Mouse (Mus musculus): ENCODE measurements around the gene Ednra. TPM values are rescaled to one million over a fixed set of nuclear protein-coding genes. Genes with fewer than 3 reads are reported as not detected.

Gene Ednra
- total RNA-seq (2021), result 1 to 10 TPM; 5.1 to 6.5 TPM
- long read RNA-seq, experiment 1, partial matches to known transcripts, result 0 of 2 reads
- long read RNA-seq, experiment 1, other reads (novel, unspliced or antisense), result 1 of 2 reads
- long read RNA-seq, experiment 2, partial matches to known transcripts, result 0 of 6 reads
- long read RNA-seq, experiment 2, other reads (novel, unspliced or antisense), result 1 of 6 reads

DNA sequence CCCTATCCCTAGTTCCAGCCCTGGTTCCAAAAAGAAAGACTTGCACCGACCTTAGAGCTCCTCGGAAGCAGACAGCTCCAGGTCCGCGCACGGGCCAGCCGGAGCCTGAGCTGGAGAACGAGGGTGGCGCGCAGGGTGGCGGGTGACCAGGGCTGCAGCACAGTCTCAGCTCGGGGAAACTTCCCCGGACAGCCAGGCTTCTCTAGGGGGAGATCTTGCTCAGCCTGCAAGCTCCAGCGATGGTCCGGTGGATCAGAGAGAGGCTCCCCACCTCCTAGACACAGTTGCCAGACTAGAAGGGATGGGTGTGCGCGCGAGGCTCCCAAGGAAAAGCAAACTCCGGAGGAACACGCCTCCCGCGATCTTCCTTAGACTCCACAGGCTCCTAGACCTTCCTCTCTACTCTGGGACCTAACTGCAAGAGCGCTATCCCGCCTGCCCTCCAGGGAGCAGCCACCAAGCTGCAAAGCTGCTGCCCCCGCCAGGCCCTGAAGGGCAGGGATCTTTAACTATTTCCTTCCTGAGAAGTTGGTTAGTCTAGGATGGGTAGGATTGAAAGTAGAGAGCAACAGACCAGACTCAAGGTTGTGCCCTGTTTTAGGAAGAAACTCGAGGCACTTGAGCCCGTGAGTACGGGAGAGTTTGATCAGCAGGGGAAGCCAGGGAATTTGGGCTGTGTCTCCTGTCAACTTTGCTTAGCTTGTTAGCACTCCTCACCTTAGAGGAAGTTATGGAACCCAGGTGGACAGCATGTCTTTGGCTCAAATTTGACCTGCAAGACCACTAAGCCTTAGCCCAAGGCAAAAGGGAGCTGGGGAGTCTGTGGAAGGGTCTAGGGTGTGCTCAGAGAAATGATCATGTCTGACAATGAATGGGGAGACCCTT, at the start of gene Ednra:
TSS of gene Ednra (minus strand) at position 419 of the 885 bp plus-strand sequence.
- DNase-seq (ENCODE audit: low spot score in 2 of 2), result peak; percentile 20 to 24

DNA sequence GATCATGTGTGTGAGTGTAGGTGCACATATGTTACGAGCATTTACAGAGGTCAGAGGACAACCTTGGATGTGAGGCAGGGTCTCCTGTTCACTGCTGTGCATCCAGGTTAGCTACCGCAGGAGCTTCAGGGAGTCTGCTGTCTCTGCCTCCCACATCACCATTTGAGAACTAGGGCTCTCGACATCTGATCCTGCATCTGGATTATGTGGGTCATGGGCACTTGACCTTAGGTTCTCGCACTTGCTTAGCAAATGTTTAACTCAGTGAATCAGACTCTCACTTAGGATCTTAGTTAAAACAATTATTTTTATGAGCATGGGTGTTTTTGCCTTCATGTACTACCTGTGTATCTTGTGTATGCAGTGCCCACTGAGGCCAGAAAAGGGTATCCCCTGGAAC, 49.6 kb upstream of the Ednra start:
- DNase-seq (ENCODE audit: low spot score in 2 of 2), result no peak

DNA sequence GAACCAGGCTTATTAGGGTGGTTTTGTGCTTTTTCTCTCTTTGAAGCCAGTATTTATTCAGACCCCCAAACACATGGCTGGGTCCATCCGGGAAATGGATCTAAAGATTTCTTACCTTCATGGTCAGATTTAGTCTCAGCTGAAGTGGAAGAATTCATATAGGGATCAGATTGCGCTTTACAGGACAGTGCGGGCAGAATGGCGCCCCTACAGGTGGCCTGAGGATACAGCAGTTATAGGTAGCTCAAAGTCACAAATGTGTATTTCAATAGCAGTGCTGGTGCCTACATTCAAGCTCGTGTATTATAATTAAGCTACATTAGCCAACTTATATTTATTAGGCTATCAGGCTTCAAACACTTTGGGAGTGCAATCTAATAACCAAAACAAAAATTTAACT, 49.0 kb upstream of the Ednra start:
- no peak for DNase-seq (ENCODE audit: low spot score in 2 of 2)

DNA sequence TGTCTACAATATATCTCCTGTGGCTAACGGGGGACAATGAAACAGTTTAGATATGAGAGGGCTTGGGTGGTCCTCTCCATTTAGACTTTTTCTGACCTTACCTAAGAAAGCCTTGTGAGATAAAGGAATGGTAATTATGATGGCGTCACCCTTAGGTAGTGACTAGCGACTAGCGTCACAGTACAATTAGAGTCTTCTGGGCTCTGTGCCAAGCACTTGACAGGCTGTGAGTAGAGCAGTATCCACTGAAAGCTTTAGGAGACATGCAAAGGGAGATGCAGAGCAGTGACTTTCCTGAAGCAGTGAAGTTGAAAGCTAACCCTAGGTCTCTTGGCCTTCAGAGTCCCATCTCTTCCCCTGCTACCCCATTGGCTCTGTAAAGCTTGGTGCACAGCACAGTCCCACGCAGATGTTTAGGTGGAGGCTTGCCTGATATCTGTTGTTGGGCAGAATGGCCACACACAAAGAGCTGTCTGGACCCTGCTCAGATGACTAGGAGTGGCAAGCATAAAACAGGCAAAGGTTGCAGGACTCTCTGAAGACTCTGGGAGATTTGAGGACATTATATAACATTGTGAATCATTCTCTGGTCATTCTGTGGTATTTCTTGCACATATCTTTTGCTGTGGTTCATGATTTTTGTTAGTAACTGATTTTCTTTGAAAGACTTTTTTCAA, 48.1 kb upstream of the Ednra start:
- no peak for DNase-seq (ENCODE audit: low spot score in 2 of 2)

DNA sequence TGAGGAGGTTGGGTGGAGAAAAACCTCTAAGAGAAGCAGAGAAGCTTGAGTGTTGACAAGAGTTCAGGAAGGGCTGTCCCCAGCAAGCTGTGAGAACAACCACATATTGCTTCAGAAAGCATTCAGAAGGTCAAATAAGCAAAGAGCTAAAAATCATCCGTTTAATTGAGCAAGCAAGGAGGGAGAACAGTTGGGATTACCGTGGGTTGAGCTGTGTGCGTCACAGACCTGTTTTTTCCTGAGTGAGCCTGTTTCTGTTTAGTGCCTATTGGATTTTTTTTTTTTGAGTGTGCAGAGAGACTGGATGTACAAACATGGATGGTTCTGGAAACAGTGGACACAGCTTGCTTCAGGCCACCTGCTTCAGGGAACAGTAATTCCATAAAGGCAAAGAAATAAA, 46.7 kb upstream of the Ednra start:
- peak in 1 of 2 experiments; percentile 18 for DNase-seq (ENCODE audit: low spot score in 2 of 2)

DNA sequence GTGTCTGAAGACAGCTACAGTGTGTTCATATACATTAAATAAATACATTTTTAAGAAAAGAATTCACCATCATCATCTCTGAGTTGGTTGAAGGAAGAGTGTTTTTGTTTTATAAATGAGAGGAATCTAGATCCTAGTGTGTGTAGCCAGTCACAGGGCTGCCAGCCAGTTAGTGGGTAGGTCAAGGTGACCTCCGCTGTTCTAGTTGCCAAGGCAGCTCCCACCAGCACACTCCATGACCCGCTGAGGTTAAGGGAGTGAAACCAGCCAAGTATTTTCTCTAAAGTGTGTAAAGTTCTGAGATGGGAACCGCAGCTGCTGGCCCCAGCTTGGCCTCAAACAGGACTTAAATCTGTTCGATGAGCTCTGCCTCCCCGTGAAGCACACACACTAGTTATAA, 44.7 kb upstream of the Ednra start:
- DNase-seq (ENCODE audit: low spot score in 2 of 2), result no peak

DNA sequence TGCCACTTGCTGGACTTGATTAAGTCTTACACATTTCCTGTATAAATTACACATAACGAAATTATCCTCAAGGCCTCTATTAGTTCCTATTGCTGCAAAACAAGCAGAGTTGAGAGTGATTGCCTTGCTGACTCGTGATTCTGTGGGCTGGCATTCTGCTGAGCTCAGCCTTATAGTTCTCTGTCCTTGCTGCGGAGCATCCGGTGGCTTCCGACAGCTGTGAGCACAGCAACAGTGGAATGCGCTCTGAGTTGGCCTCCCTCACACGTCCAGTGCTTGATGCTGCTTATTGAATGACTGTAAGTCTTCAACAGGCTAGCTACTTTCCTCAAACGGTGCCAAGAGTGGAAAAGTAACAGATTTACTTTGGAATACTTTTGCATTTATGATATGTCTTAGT, 40.0 kb upstream of the Ednra start:
- no peak for DNase-seq (ENCODE audit: low spot score in 2 of 2)

DNA sequence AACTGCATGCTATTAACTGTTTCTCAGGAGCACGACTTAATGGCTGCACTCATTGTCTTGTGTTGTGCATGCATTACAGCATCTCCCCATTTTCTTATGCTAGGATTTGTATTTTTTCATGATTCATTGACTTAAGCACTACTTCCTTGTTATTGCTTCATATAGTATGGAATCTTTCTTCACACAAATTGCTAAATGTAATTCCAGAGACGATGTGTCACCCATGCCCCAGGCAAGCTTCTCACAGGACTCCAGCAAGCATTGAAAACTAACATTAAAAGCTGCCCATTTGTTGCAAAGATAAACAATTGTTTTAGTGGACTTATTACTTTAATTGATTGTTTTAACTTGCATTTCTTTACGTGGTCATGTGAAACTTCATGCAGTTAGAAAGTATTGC, 38.7 kb upstream of the Ednra start:
- DNase-seq (ENCODE audit: low spot score in 2 of 2), result no peak

DNA sequence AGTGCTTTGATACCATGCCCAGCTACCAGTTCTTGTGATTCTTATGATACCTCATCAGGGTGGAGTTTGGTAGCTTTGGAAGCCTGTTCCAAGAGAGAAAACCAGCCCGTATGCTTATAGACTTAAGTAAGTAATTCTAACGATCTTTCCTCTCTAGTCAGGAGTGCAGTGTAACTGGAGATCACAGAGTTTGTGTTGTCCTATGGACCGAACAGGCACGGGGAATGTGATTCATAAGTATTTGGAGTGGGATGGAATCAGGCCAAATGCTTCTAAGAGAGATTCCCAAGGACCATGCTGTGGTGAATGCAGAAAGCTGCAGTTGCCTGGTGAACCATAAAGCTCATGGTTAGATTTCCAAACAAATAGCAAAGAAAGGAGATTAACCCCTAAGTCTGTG, 31.2 kb upstream of the Ednra start:
- no peak for DNase-seq (ENCODE audit: low spot score in 2 of 2)

DNA sequence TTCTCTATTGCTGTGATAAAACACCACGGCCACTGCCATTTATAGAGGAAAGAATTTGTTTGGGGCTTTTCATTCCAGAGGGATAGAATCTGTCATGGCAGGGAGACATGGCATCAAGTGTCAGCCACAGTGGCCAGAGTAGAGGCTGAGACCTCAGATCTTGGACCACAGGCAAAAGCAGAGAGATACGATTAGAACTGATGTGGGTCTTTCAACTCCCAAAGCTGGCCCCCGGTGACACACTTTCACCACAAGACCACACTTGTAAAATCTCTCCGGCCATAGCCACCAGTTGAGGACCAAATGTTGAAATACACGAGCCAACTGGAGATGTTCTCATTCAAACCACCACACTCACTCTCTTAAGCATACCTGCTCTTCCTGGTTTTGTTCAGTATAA, 29.5 kb upstream of the Ednra start:
- no peak for DNase-seq (ENCODE audit: low spot score in 2 of 2)

DNA sequence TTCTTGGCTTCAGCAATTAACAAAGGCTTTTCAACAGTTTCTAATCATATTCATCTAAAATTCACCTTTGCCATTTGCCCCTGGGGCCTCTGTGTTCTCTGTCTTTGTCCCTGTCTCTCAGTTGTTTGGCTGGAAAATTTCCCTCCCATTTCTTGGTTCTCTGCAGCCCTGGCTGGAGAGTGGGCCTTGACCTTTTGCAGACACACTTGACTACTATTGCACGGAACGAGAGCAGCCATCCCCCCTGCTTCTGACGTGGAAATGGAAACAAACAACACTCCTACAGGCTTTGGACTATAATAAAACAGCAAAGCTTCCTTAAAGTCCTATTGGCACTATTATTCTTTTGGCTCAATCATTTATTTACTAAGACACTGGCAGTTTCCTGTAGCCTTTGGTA, 27.8 kb upstream of the Ednra start:
- no peak for DNase-seq (ENCODE audit: low spot score in 2 of 2)

DNA sequence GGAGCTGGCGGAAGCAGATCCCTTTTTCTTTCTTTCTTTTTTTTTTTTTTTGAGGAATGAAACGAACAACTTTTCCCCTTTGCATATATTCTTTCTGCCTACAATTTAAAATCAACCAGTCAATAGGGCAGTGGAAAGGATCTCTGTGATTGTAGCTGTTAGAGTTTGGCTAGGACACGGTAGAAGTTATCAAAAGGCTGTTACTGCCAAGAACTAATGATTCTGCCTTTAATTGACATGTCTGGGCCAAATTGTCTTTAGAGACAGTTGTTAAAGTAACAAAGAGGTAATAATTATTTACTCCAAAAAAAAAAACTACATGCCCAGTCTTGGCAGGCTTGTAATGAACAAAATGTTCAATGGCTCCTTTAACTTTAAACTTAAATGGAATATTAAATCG, 26.1 kb upstream of the Ednra start:
- DNase-seq (ENCODE audit: low spot score in 2 of 2), result no peak

DNA sequence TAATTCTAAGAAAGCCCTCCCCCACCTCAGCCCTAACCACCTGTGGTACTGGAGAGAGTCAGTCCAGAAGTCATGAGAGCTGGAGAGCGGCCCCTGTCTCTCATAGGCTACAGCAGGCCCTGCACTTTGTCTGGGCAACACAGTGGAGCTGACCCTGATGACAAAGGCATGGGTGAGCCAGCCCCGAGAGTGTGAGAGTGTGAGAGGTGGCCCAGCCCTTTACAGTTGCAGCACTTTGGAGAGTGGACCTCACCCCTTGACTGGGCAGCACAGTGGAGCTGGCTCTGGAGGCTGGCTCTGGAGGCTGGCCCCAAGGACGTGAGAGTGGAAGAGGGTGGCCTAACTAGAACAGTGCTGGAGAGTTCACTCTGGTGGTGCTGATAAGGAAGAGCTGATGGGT, 20.2 kb upstream of the Ednra start:
- no peak for DNase-seq (ENCODE audit: low spot score in 2 of 2)

DNA sequence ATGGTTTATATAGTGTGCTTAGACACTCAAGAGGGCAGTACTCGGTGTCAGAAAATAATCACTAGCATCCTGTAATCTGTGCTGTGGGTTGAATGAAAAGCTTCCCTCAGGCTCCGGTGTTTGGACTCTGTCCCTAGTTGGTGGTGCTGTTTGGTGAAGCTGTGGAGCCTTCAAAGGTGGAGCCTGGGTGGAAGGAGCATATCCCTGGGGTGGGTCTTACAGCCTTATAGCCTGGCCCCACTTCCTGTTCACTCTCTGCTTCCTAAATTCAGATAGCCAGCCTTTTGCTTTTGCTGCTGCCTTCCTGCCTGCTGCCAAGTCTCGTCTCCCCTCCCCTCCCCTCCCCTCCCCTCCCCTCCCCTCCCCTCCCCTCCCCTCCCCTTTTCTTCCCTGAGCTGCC, 18.1 kb upstream of the Ednra start:
- DNase-seq (ENCODE audit: low spot score in 2 of 2), result no peak

DNA sequence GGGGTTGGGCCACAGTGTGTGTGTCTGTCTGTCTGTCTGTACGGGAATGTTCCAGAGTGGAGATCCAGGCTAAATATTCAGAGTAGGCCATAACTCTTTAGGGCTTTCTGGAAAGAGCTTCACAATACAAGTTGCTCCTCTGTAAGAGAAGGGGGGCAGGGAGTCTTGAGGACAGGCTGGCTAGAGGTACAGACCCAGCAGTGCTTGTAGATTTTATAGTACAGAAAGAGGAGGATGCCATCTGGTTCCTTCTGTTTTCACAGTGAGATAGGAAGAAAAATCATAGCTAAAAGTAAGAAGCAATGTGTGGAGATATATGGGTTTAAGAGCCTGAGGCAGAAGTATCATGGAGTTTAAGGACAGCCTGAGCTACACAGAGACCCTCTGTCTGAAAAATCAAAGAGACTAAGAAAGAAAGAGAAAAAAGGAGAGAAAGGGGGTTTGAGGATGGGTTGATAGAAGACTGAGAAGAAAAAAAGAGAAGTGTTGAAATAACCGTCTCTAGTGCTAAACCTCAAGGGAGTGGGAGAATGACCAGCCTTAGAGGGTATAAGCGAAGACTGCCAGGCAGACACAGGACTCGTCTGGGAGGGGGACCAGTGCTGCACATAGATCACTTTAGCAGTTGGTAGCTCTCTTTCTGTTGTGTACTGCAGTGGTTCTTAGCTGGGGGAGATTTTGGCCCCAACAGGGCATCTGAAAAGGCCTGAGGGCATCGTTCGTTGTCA, 16.9 kb upstream of the Ednra start:
- DNase-seq (ENCODE audit: low spot score in 2 of 2), result peak in 1 of 2 experiments; percentile 29

DNA sequence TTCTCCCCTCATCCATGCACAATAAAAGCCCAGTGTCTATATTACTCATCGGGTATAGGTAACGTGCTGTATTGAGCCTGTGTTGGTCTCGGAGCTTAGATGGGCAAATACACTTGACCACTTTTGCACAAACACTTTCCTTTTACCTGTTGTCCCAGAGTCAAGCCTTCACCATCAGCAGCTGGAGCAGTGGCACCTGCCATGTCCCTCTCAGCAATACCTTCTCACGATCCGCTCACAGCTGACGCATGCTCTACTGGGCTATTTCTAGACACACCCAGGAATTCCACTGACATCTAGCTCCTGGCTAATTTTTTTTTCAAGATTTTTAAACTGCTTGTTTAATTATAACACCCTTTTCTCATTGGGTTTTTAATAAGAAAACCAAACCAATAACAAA, 14.2 kb upstream of the Ednra start:
- DNase-seq (ENCODE audit: low spot score in 2 of 2), result no peak

DNA sequence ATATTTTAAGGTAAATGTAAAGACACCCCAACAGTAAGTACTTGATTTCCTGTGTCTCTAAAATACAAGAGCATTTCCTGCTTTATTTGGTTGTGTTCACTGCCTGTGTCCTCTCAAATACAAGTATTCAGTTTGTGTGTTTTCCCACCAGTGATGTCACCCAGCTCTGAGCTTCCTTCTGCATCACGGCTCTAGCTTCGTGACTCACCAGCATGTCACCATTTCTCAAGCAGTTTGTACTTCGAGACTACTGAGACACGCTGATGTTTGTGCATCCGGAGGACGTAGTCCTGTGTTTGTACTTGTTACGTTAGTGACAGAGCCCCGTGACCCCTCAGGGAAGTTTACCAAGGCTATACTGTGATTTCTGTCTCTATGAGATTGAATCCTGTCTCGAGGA, 13.1 kb upstream of the Ednra start:
- no peak for DNase-seq (ENCODE audit: low spot score in 2 of 2)

DNA sequence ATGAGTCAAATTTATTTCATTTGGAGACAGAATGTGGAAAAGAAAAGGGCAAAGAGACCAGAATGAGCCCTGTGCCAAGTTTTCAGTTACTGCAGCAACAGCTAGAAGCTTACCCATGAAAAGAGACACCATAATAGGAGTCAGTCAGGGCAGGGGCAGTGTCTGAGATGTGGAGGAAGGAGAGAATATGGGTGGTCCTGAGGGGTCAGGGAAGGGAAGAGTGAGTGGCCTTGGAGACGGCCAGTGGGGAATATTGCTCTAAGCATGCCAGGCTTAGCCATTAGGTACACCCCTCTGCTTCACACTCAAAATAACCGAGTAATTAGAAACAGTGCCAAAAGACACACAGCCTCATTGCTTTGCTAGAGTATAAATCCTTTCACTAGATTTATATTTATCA, 9.5 kb upstream of the Ednra start:
- no peak for DNase-seq (ENCODE audit: low spot score in 2 of 2)

DNA sequence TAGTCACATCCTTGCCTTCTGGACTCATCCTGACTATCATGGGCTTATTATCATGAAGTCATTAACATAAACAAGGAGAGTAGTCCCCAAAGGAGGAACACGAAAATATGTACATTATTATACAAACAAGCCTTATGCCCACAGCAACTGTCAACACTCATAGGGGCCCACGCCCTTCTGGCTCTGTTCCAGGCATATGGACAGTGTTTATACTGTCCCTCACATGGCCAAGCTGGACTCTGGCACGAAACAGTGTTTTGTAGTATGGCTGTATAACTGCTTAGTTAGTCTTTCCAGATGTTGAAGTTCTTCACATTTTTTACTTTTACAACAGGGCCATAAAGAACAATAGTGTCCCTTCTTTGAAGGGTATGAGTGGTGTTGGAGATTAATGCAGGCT, 8.7 kb upstream of the Ednra start:
- DNase-seq (ENCODE audit: low spot score in 2 of 2), result no peak

DNA sequence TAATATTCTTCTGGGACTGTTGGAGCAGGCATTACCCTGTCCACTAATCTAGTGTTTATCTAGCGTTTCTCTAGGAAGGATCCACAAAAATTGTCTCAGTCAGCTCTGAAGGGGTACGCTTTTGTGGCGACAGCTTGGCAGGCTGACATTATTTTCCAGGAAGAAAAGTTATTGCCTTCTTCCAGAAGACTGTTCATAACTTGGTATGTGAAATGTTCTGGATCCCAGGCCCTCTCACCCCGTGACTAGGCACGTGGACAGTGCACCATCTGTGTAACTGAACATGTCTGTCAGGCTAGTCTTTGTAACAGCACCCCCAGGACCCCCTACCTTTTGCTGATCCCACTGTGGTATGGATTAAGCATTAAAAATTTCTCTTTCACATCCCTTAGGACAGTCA, 1.1 kb upstream of the Ednra start:
- no peak for DNase-seq (ENCODE audit: low spot score in 2 of 2)

DNA sequence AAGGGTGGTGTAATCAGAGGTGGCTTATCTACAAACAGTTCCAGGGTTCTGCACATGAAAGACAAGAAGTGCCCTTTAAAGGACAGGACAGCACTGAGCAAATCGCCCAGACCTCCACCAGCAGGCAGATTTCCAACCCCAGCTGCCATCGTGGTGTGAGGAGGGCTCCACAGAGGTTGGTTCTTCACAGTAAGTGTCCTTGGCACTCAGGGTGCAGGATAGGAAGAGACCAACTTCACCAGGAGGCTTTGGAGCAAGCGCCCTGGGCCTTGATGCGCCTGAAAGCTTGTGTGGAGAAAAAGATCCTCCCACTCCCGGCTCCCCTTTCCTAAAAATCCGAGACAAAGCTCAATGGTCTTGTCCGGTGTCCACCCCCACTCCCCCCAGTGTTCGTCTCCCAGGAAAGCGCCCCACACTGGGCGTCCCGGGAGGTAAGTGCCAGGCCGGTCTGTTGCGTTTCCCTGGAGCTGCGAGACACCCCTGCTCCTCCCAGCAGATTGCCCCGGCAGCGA, 674 bp downstream of the Ednra start:
- DNase-seq (ENCODE audit: low spot score in 2 of 2), result peak; percentile 8 to 12
